Mouse (Mus musculus): ENCODE measurements around the gene Aaed1. TPM values are rescaled to one million over a fixed set of nuclear protein-coding genes. Genes with fewer than 3 reads are reported as not detected.
A peak's percentile ranks its signal among the peaks of the same experiment; 100 is the strongest.

Gene Aaed1
- 10 to 100 TPM; 35.1 to 41.0 TPM for total RNA-seq (2021)
- long read RNA-seq, experiment 1, transcript Aaed1-207 (6 exons, 3,011 nt): major isoform, 21 of 32 reads
- long read RNA-seq, experiment 1, partial matches to known transcripts: 2 of 32 reads
- long read RNA-seq, experiment 1, other reads (novel, unspliced or antisense): 5 of 32 reads
- long read RNA-seq, experiment 2, transcript Aaed1-207 (6 exons, 3,011 nt): major isoform, 36 of 54 reads
- long read RNA-seq, experiment 2, partial matches to known transcripts: 3 of 54 reads
- long read RNA-seq, experiment 2, other reads (novel, unspliced or antisense): 10 of 54 reads

GRCm38 (mm10) chr13:64312024-64312915 is at the start of gene Aaed1:
Aaed1 (minus strand) TSS chr13:64312710.
- peak; percentile 96 for DNase-seq

GRCm38 (mm10) chr13:64362139-64362538 is 49.6 kb upstream of the Aaed1 start:
- no peak for DNase-seq

- DNase-seq: no peak
These were observed 48.5 kb upstream of the Aaed1 start for GRCm38 (mm10) chr13:64361020-64361419.

GRCm38 (mm10) chr13:64359702-64360101 is 47.2 kb upstream of the Aaed1 start:
- no peak for DNase-seq

GRCm38 (mm10) chr13:64358476-64358875 is 46.0 kb upstream of the Aaed1 start:
- no peak for DNase-seq

- no peak for DNase-seq
These were observed 44.9 kb upstream of the Aaed1 start for GRCm38 (mm10) chr13:64357389-64357788.

GRCm38 (mm10) chr13:64349474-64349873 is 37.0 kb upstream of the Aaed1 start:
- DNase-seq: no peak

GRCm38 (mm10) chr13:64344082-64344501 is 31.6 kb upstream of the Aaed1 start:
- peak; percentile 23 for DNase-seq

- no peak for DNase-seq
These were observed 31.1 kb upstream of the Aaed1 start for GRCm38 (mm10) chr13:64343598-64343997.

- DNase-seq: no peak
These were observed 23.1 kb upstream of the Aaed1 start for GRCm38 (mm10) chr13:64335546-64336132.

GRCm38 (mm10) chr13:64333102-64333501 is 20.6 kb upstream of the Aaed1 start:
- DNase-seq: no peak

- no peak for DNase-seq
These were observed 19.8 kb upstream of the Aaed1 start for GRCm38 (mm10) chr13:64332321-64332720.

GRCm38 (mm10) chr13:64322561-64323281 is 10.2 kb upstream of the Aaed1 start:
- no peak for DNase-seq

- no peak for DNase-seq
These were observed 7.8 kb upstream of the Aaed1 start for GRCm38 (mm10) chr13:64320334-64320733.

GRCm38 (mm10) chr13:64319782-64320181 is 7.3 kb upstream of the Aaed1 start:
- DNase-seq: no peak

- DNase-seq: peak; percentile 28
These were observed 5.8 kb upstream of the Aaed1 start for GRCm38 (mm10) chr13:64318355-64318754.

- no peak for DNase-seq
These were observed 3.1 kb upstream of the Aaed1 start for GRCm38 (mm10) chr13:64315483-64316050.

- DNase-seq: no peak
These were observed 1.5 kb upstream of the Aaed1 start for GRCm38 (mm10) chr13:64314041-64314440.

GRCm38 (mm10) chr13:64312916-64313289 is 393 bp upstream of the Aaed1 start:
- no peak for DNase-seq

GRCm38 (mm10) chr13:64311266-64311665 is 1.2 kb downstream of the Aaed1 start:
- DNase-seq: no peak

GRCm38 (mm10) chr13:64310585-64310984 is 1.9 kb downstream of the Aaed1 start:
- no peak for DNase-seq

GRCm38 (mm10) chr13:64309842-64310241 is 2.7 kb downstream of the Aaed1 start:
- no peak for DNase-seq
